In the genomic region with DNA sequence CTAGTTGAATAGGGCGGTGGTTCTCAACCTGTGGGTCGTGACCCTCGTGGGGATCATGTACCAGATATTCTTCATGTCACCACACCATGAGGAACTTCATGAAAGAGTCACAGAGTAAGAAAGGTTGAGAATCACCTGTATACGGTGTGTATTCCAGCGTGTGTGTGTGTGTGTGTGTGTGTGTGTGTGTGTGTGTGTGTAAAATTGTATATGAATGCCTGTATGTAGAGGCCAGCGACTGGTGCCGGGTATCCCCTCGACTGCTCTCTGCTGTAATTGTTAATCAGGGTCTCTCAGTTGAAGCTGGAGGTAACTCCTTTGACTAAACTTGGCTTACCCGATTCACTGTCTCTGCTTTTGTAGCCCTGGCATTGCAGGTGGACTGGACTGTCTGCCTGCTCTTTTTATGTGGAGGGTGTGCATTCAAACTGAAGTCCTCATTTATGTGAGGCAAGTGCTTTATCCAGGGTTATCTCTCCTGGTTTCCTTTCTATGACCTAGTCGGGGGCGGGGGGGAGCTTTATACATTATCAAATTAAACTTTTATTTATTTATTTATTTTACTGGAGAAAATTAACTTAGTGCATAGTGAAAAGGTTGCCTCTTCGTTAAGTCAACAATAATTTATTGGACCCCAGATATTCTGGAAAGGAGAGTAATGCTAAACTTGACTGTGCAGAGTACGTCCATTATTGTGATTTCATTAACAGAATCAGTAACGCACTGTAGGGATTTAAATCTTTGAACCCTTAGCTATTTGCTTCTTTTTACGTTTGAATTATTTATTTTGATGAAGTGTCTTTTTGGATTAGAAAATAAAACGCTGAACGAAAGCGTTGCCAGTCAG, we compare ENCODE assay signal across 9 mouse cellular contexts. TPM values are rescaled to one million over a fixed set of nuclear protein-coding genes. Genes with fewer than 3 reads are reported as not detected.
DNase-seq lines count a peak whose midpoint lies in the region; ATAC-seq and TF ChIP-seq lines count a peak whose summit lies in the region.
"Had no signal": no experiment of that assay in that cellular context is flagged by ENCODE, and none has a peak within 500 bp of the region (broad histone marks: within the 10 kb centered on the region; RNA-seq: fewer than 3 reads in every experiment).

No protein-coding gene starts in this region.

- no peak overlapping the region for H3K27ac ChIP-seq in heart, adult 2 months
- H3K27ac ChIP-seq in CH12.LX (ENCODE audit: insufficient read depth, low read depth): no peak overlapping the region
- peak overlapping the region; percentile 71 for H3K27ac ChIP-seq in forebrain, embryonic 15.5 days (replicated peaks)
- no peak overlapping the region for H3K27ac ChIP-seq in liver, embryonic 15.5 days (replicated peaks)
- H3K27ac ChIP-seq: macrophage had no signal

- no peak for TF ChIP-seq CTCF in heart, adult 2 months (IDR thresholded peaks at IDR 0.05)
- TF ChIP-seq CTCF in CH12.LX (conservative IDR thresholded peaks at IDR 0.05 in 1 of 2, IDR thresholded peaks at IDR 0.05 in 1 of 2; ENCODE audit: low read depth in 2 of 2, low read length in 2 of 2): no peak

- peak; percentile 65 for ATAC-seq in forebrain, embryonic 15.5 days (replicated peaks)
- ATAC-seq in liver, embryonic 15.5 days (ENCODE audit: insufficient read depth): no peak
- ATAC-seq in erythroid progenitor cell, adult 5-6 weeks (replicated peaks; ENCODE audit: low FRiP score, poor library complexity, severe bottlenecking): no peak

- H3K36me3 ChIP-seq in heart, adult 2 months (ENCODE audit: control insufficient read depth, insufficient read depth, low read length): no peaks in the 10 kb centered on the region
- no peaks in the 10 kb centered on the region for H3K36me3 ChIP-seq in CH12.LX (replicated peaks in 1 of 2; ENCODE audit: control insufficient read depth in 1 of 2, insufficient read depth in 1 of 2, low read length in 1 of 2)
- H3K36me3 ChIP-seq in forebrain, embryonic 15.5 days: no peaks in the 10 kb centered on the region
- no peaks in the 10 kb centered on the region for H3K36me3 ChIP-seq in liver, embryonic 15.5 days (replicated peaks)

- no peak for TF ChIP-seq RAD21 in CH12.LX (IDR thresholded peaks at IDR 0.05; ENCODE audit: low read depth, low read length)

- peak overlapping the region; percentile 62; the same call in 1 of the 2 replicates for H3K4me2 ChIP-seq in CH12.LX (ENCODE audit: insufficient read depth, low read depth, poor library complexity, severe bottlenecking)
- peak overlapping the region; percentile 45 for H3K4me2 ChIP-seq in forebrain, embryonic 15.5 days (replicated peaks)
- H3K4me2 ChIP-seq in liver, embryonic 15.5 days: peak overlapping the region; percentile 52

- in situ Hi-C loops in CH12.LX (cut with MboI; ENCODE audit: low pct_ligation_motif_present, low pct_unique_long_range_greater_than_20kb, low sequenced_read_pairs): no loop called here

- intact Hi-C loops in heart, adult 2 months (cut with DNase I): loop anchor here (1.0 to 5.0 kb wide), 3 partner anchors 48 to 271 kb away; partner anchors contain the start of gene Scn2a
- intact Hi-C loops in heart, postnatal 10 days (cut with DNase I): loop anchor here (2.0 to 5.0 kb wide), 3 partner anchors 47 to 271 kb away; partner anchors contain the start of gene Scn2a
- intact Hi-C loops in left cerebral cortex, postnatal 25 days (cut with DNase I): no loop called here

- TF ChIP-seq EP300 in heart, adult 2 months (IDR thresholded peaks at IDR 0.05; ENCODE audit: insufficient read depth, low read depth, low read length): no peak
- TF ChIP-seq EP300 in CH12.LX (IDR thresholded peaks at IDR 0.05; ENCODE audit: low read length): no peak

- H3K79me2 ChIP-seq in heart, adult 2 months (replicated peaks; ENCODE audit: control insufficient read depth, insufficient read depth, low read length): no peaks in the 10 kb centered on the region
- H3K79me2 ChIP-seq in CH12.LX (replicated peaks; ENCODE audit: control insufficient read depth, extremely low read depth, insufficient read depth, poor library complexity, severe bottlenecking): no peaks in the 10 kb centered on the region

- dilution Hi-C loops in CH12.LX (cut with MboI; ENCODE audit: extremely low pct_ligation_motif_present, extremely low pct_unique_long_range_greater_than_20kb, low sequenced_read_pairs): no loop called here

- no peak for DNase-seq in heart, adult 2 months
- no peak for DNase-seq in heart, postnatal 10 days
- DNase-seq in CH12.LX (ENCODE audit: extremely low read depth): no peak
- DNase-seq in B cell, adult 2 months: no peak
- DNase-seq in left cerebral cortex, postnatal 25 days (ENCODE audit: low spot score in 2 of 2): no peak

- no peak for TF ChIP-seq POLR2A in heart, adult 2 months (IDR thresholded peaks at IDR 0.05; ENCODE audit: insufficient read depth, low read depth, low read length)
- no peak for TF ChIP-seq POLR2A in CH12.LX (IDR thresholded peaks at IDR 0.05; ENCODE audit: low read depth, low read length)

- H3K27me3 ChIP-seq in heart, adult 2 months (ENCODE audit: control insufficient read depth, insufficient read depth, low read length): no peaks in the 10 kb centered on the region
- no peaks in the 10 kb centered on the region for H3K27me3 ChIP-seq in CH12.LX (replicated peaks)
- no peaks in the 10 kb centered on the region for H3K27me3 ChIP-seq in forebrain, embryonic 15.5 days
- no peaks in the 10 kb centered on the region for H3K27me3 ChIP-seq in liver, embryonic 15.5 days

- peak overlapping the region; percentile 39 for H3K4me3 ChIP-seq in heart, adult 2 months
- peak overlapping the region in 1 of 3 experiments; percentile 56 for H3K4me3 ChIP-seq in CH12.LX (replicated peaks in 1 of 3; ENCODE audit: low read depth in 2 of 3, low read length in 2 of 3, poor library complexity in 1 of 3)
- H3K4me3 ChIP-seq in forebrain, embryonic 15.5 days: peak overlapping the region; percentile 39
- H3K4me3 ChIP-seq in liver, embryonic 15.5 days (replicated peaks): 0 out of 2 replicates have a peak overlapping the region, but pooled peaks have one; percentile 18

- H3K9ac ChIP-seq in heart, adult 2 months (ENCODE audit: low read depth, low read length): peak overlapping the region; percentile 53
- no peak overlapping the region for H3K9ac ChIP-seq in CH12.LX (ENCODE audit: insufficient read depth, low read depth)
- H3K9ac ChIP-seq in forebrain, embryonic 15.5 days (replicated peaks): peak overlapping the region; percentile 36; the same call in 1 of the 2 replicates
- H3K9ac ChIP-seq in liver, embryonic 15.5 days: no peak overlapping the region

- 51% methylated on average over 18 of the region's 18 CpGs for WGBS in heart, adult 2 months
- WGBS in forebrain, embryonic 15.5 days: 46% methylated on average over 18 of the region's 18 CpGs
- WGBS in liver, embryonic 15.5 days (ENCODE audit: insufficient replicate concordance): 41% methylated on average over 18 of the region's 18 CpGs

- H3K4me1 ChIP-seq in heart, adult 2 months (ENCODE audit: control insufficient read depth, insufficient read depth, low read length): no peaks in the 10 kb centered on the region
- peaks cover 2 to 18% of the 10 kb centered on the region in 2 experiments; a peak in 3 of 4 replicates for H3K4me1 ChIP-seq in CH12.LX (ENCODE audit: control insufficient read depth in 1 of 2, insufficient read depth in 2 of 2)
- H3K4me1 ChIP-seq in forebrain, embryonic 15.5 days: peaks cover 10% of the 10 kb centered on the region; the same call in 1 of the 2 replicates
- no peaks in the 10 kb centered on the region for H3K4me1 ChIP-seq in liver, embryonic 15.5 days (replicated peaks)

- H3K9me3 ChIP-seq in CH12.LX (replicated peaks; ENCODE audit: low read length): no peaks in the 10 kb centered on the region
- H3K9me3 ChIP-seq in forebrain, embryonic 15.5 days: no peaks in the 10 kb centered on the region
- no peaks in the 10 kb centered on the region for H3K9me3 ChIP-seq in liver, embryonic 15.5 days (replicated peaks)

TF ChIP-seq in CH12.LX, 34 proteins besides CTCF, POLR2A, EP300 and RAD21:
- TF ChIP-seq ELF1 (IDR thresholded peaks at IDR 0.05; ENCODE audit: low read depth, low read length): no peak
- no peak for TF ChIP-seq MAX (IDR thresholded peaks at IDR 0.05; ENCODE audit: low read length)
- TF ChIP-seq PAX5 (IDR thresholded peaks at IDR 0.05; ENCODE audit: low read length): no peak
- TF ChIP-seq JUN (IDR thresholded peaks at IDR 0.05; ENCODE audit: insufficient read depth, low read depth, low read length): no peak
- TF ChIP-seq POLR2AphosphoS2 (IDR thresholded peaks at IDR 0.05; ENCODE audit: low read depth, low read length): no peak
- TF ChIP-seq BHLHE40 (IDR thresholded peaks at IDR 0.05; ENCODE audit: low read depth, low read length): no peak
- no peak for TF ChIP-seq SIN3A (IDR thresholded peaks at IDR 0.05; ENCODE audit: low read length)
- no peak for TF ChIP-seq MEF2A (IDR thresholded peaks at IDR 0.05; ENCODE audit: borderline replicate concordance, low read depth, low read length)
- no peak for TF ChIP-seq MAFK (IDR thresholded peaks at IDR 0.05; ENCODE audit: insufficient replicate concordance, low read length)
- TF ChIP-seq NRF1 (IDR thresholded peaks at IDR 0.05; ENCODE audit: low read depth, low read length): no peak
- TF ChIP-seq ZNF384 (IDR thresholded peaks at IDR 0.05; ENCODE audit: low read depth, low read length): no peak
- TF ChIP-seq CHD1 (IDR thresholded peaks at IDR 0.05; ENCODE audit: low read depth, low read length): no peak
- no peak for TF ChIP-seq IRF4 (IDR thresholded peaks at IDR 0.05; ENCODE audit: low read depth, low read length)
- no peak for TF ChIP-seq MXI1 (IDR thresholded peaks at IDR 0.05; ENCODE audit: low read depth, low read length)
- TF ChIP-seq USF1 (IDR thresholded peaks at IDR 0.05; ENCODE audit: low read depth, low read length): no peak
- TF ChIP-seq MYC (IDR thresholded peaks at IDR 0.05; ENCODE audit: low read depth, low read length): no peak
TF ChIP-seq in CH12.LX: peak in this region for 0.

RNA-seq across cellular contexts. Expression of gene Scn2a, which starts 47.2 kb away (rescaled TPM):
- total RNA-seq in heart, adult 2 months (2021): under 1 TPM; 0.23 to 0.50 TPM
- polyA plus RNA-seq in heart, adult 2 months (2012; rRNA removed): 0.21 and 0.59 TPM in 2 replicates
- under 1 TPM; 0.40 to 0.45 TPM for total RNA-seq in heart, postnatal 10 days (2021)
- 0.59 and 0.84 TPM in 2 replicates for total RNA-seq in CH12.LX (2012; rRNA removed)
- 4.8 and 6.1 TPM in 2 replicates for total RNA-seq in CH12.LX (2014; rRNA removed)
- polyA plus RNA-seq in CH12.LX (2012; ENCODE audit: insufficient read length, low read depth): 2.3 and 2.4 TPM in 2 replicates
- 25.2 and 29.9 TPM in 2 replicates for polyA plus RNA-seq in forebrain, embryonic 15.5 days (2015; fragmentation: Nextera tagmentation; extraction: Ambion mirVana)
- polyA plus RNA-seq in liver, embryonic 15.5 days (2015; fragmentation: Nextera tagmentation; extraction: Ambion mirVana): 0.10 and 0.12 TPM in 2 replicates
- total RNA-seq in left cerebral cortex, postnatal 25 days (2021): 100 to 1,000 TPM; 312 to 326 TPM
- not detected in 2 replicates for total RNA-seq in erythroid progenitor cell, adult 5-6 weeks (2015; ENCODE audit: low replicate concordance)
- total RNA-seq in erythroid progenitor cell, adult 5-6 weeks (2017; ENCODE audit: low replicate concordance): not detected in 2 replicates
- polyA plus RNA-seq: macrophage had no signal

Comparison
In these comparisons a context has a peak if more than half of its experiments do, and no peak if none do; other contexts are left out.
1. H3K9ac ChIP-seq: peak in heart, adult 2 months (single experiment) and forebrain, embryonic 15.5 days (single experiment); none in CH12.LX (single experiment) and liver, embryonic 15.5 days (single experiment).
2. RNA of gene Scn2a, which starts 47.2 kb away (total RNA-seq): 312 to 326 TPM in left cerebral cortex, postnatal 25 days; 0.59 to 6.1 TPM in CH12.LX, 0.23 to 0.50 TPM in heart, adult 2 months, 0.40 to 0.45 TPM in heart, postnatal 10 days and not detected in erythroid progenitor cell, adult 5-6 weeks; every median in the first group is over 10 times any median in the second.
3. Peak in every context shown above with its lines, with median percentiles within 50 percentile points of each other: H3K4me2 ChIP-seq.